Comparison of ENCODE assay signal across 9 mouse cellular contexts in genomic region chr4:129960180-129960944, GRCm38 (mm10). TPM values are rescaled to one million over a fixed set of nuclear protein-coding genes. Genes with fewer than 3 reads are reported as not detected.
DNase-seq lines count a peak whose midpoint lies in the region; ATAC-seq and TF ChIP-seq lines count a peak whose summit lies in the region.
"Had no signal": no experiment of that assay in that cellular context is flagged by ENCODE, and none has a peak within 500 bp of the region (broad histone marks: within the 10 kb centered on the region; RNA-seq: fewer than 3 reads in every experiment).

No protein-coding gene starts in this region.

- DNase-seq in MEL-GATA-1-ER (ENCODE audit: extremely low read depth, low read depth), result peak; percentile 57
- peak; percentile 46 for DNase-seq in cerebellum, adult 11 months
- peak; percentile 69 for DNase-seq in heart, postnatal 4 days
- peak; percentile 87 to 93 for DNase-seq in layer of hippocampus, adult 2 months (ENCODE audit: low spot score in 2 of 2)
- peak; percentile 54 for DNase-seq in liver, postnatal 0 days
- DNase-seq in thymus, postnatal 10 days (ENCODE audit: low spot score in 2 of 2), result peak; percentile 16 to 40

- no peaks in the 10 kb centered on the region for H3K9me3 ChIP-seq in forebrain, embryonic 15.5 days
- no peaks in the 10 kb centered on the region for H3K9me3 ChIP-seq in liver, postnatal 0 days (ENCODE audit: low read length)
- H3K9me3 ChIP-seq in neural tube, embryonic 12.5 days, result no peaks in the 10 kb centered on the region

- peak overlapping the region; percentile 50 for H3K4me3 ChIP-seq in forebrain, embryonic 15.5 days
- peak overlapping the region; percentile 61 for H3K4me3 ChIP-seq in layer of hippocampus, adult 2 months
- peak overlapping the region; percentile 32 for H3K4me3 ChIP-seq in liver, postnatal 0 days (ENCODE audit: low read depth, low read length)
- peak overlapping the region; percentile 39 for H3K4me3 ChIP-seq in neural tube, embryonic 12.5 days

- TF ChIP-seq EP300 in liver, postnatal 0 days (IDR thresholded peaks at IDR 0.05; ENCODE audit: low read depth), result no peak

- H3K27ac ChIP-seq in forebrain, embryonic 15.5 days (replicated peaks), result peak overlapping the region; percentile 80
- H3K27ac ChIP-seq in layer of hippocampus, adult 2 months, result peak overlapping the region; percentile 98
- H3K27ac ChIP-seq in liver, postnatal 0 days (ENCODE audit: low read depth), result no peak overlapping the region
- H3K27ac ChIP-seq in neural tube, embryonic 12.5 days, result no peak overlapping the region; the same call in 1 of the 2 replicates

- WGBS in forebrain, embryonic 15.5 days, result 1% methylated on average over 37 of the region's 37 CpGs
- WGBS in liver, postnatal 0 days (ENCODE audit: insufficient replicate concordance), result 2% methylated on average over 37 of the region's 37 CpGs
- WGBS in neural tube, embryonic 12.5 days, result 2% methylated on average over 37 of the region's 37 CpGs

- H3K36me3 ChIP-seq in forebrain, embryonic 15.5 days, result no peaks in the 10 kb centered on the region
- no peaks in the 10 kb centered on the region for H3K36me3 ChIP-seq in liver, postnatal 0 days (replicated peaks; ENCODE audit: insufficient read depth, low read length)
- no peaks in the 10 kb centered on the region for H3K36me3 ChIP-seq in neural tube, embryonic 12.5 days

- TF ChIP-seq CTCF in layer of hippocampus, adult 2 months (conservative IDR thresholded peaks at IDR 0.05), result no peak
- no peak for TF ChIP-seq CTCF in liver, postnatal 0 days (IDR thresholded peaks at IDR 0.05; ENCODE audit: low read depth)

- H3K27me3 ChIP-seq in forebrain, embryonic 15.5 days, result no peaks in the 10 kb centered on the region
- H3K27me3 ChIP-seq in liver, postnatal 0 days (ENCODE audit: insufficient read depth, low read length), result peaks cover 22% of the 10 kb centered on the region
- H3K27me3 ChIP-seq in neural tube, embryonic 12.5 days (replicated peaks), result 0 out of 2 replicates have a peak, but pooled peaks cover 7% of the 10 kb centered on the region

- H3K9ac ChIP-seq in forebrain, embryonic 15.5 days (replicated peaks), result peak overlapping the region; percentile 45
- H3K9ac ChIP-seq in liver, postnatal 0 days (replicated peaks), result no peak overlapping the region
- H3K9ac ChIP-seq in neural tube, embryonic 12.5 days, result peak overlapping the region; percentile 41; the same call in 1 of the 2 replicates

- ATAC-seq in forebrain, embryonic 15.5 days (replicated peaks), result peak; percentile 92
- peak; percentile 65 for ATAC-seq in liver, postnatal 0 days
- ATAC-seq in neural tube, embryonic 12.5 days (ENCODE audit: low FRiP score, low read depth), result peak; percentile 92

- H3K4me2 ChIP-seq in forebrain, embryonic 15.5 days (replicated peaks), result peak overlapping the region; percentile 99
- H3K4me2 ChIP-seq in liver, postnatal 0 days (ENCODE audit: low read depth, low read length), result peak overlapping the region; percentile 66
- peak overlapping the region; percentile 70 for H3K4me2 ChIP-seq in neural tube, embryonic 12.5 days (replicated peaks)

- peaks cover 19% of the 10 kb centered on the region for H3K4me1 ChIP-seq in forebrain, embryonic 15.5 days
- H3K4me1 ChIP-seq in liver, postnatal 0 days (ENCODE audit: insufficient read depth), result peaks cover 9% of the 10 kb centered on the region
- peaks cover 25% of the 10 kb centered on the region for H3K4me1 ChIP-seq in neural tube, embryonic 12.5 days

RNA-seq across cellular contexts. Expression of gene Adgrb2, which starts 24.3 kb away (rescaled TPM):
- polyA plus RNA-seq in forebrain, embryonic 15.5 days (2015; fragmentation: Nextera tagmentation; extraction: Ambion mirVana), result 12.9 and 13.2 TPM in 2 replicates
- 1 to 10 TPM; 5.5 to 6.6 TPM for total RNA-seq in heart, postnatal 4 days (2021)
- 100 to 1,000 TPM; 549 to 563 TPM for total RNA-seq in layer of hippocampus, adult 2 months (2021)
- polyA plus RNA-seq in liver, postnatal 0 days (2015; fragmentation: Nextera tagmentation; extraction: Ambion mirVana), result not detected in 2 replicates
- polyA plus RNA-seq in neural tube, embryonic 12.5 days (2016; fragmentation: Nextera tagmentation; extraction: Ambion mirVana), result 9.1 and 11.1 TPM in 2 replicates

RNA-seq across cellular contexts. Expression of gene Spocd1, which starts 31.3 kb away (rescaled TPM):
- not detected in 2 replicates for polyA plus RNA-seq in forebrain, embryonic 15.5 days (2015; fragmentation: Nextera tagmentation; extraction: Ambion mirVana)
- under 1 TPM in 1 of 2 experiments, not detected in 1; 0.11 TPM for total RNA-seq in heart, postnatal 4 days (2021)
- 1 to 10 TPM in 1 of 2 experiments, under 1 TPM in 1; 0.42 to 1.0 TPM for total RNA-seq in layer of hippocampus, adult 2 months (2021)
- not detected in 2 replicates for polyA plus RNA-seq in liver, postnatal 0 days (2015; fragmentation: Nextera tagmentation; extraction: Ambion mirVana)
- polyA plus RNA-seq in neural tube, embryonic 12.5 days (2016; fragmentation: Nextera tagmentation; extraction: Ambion mirVana), result not detected in 2 replicates
- polyA plus RNA-seq: large intestine, adult 2 months had no signal

Comparison
In these comparisons a context has a peak if more than half of its experiments do, and no peak if none do; other contexts are left out.
1. DNase-seq: peak in every context shown above with its lines; median percentile 90 in layer of hippocampus, adult 2 months; 69 in heart, postnatal 4 days; 57 in MEL-GATA-1-ER; 54 in liver, postnatal 0 days; 46 in cerebellum, adult 11 months; 28 in thymus, postnatal 10 days.
2. H3K27ac ChIP-seq: peak in forebrain, embryonic 15.5 days (single experiment) and layer of hippocampus, adult 2 months (single experiment); none in liver, postnatal 0 days (single experiment) and neural tube, embryonic 12.5 days (single experiment).
3. Peak in every context shown above with its lines, with median percentiles within 50 percentile points of each other: ATAC-seq, H3K4me2 ChIP-seq and H3K4me3 ChIP-seq.